Mouse (Mus musculus): ENCODE data around the gene Gk5. TPM values are rescaled to one million over a fixed set of nuclear protein-coding genes. Genes with fewer than 3 reads are reported as not detected.
A peak's percentile ranks its signal among the peaks of the same experiment; 100 is the strongest.

The Gk5 gene
- polyA plus RNA-seq, 1 experiment: 15.1 TPM

DNA sequence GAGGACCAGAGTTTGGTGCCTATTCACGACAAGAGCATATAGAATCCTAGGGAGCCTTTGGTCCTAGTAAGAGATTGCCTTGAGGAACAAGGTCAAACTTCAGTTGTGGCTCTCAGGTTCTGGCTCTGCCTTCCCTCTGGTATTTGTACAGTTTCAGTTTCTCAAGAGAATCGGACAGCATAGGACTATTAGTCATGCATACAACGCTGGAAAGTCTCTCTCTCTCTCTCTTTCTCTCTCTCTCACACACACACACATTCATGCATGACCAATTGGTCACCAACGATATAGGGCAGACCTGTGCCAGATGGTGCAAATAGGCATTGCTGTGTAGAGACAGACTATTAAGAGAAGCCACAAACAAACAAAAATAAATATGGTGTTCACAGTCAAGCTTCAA is 946 bp upstream of the Gk5 start:
- no peaks in the 10 kb centered on the region for H3K36me3 ChIP-seq (ENCODE audit: control insufficient read depth, insufficient read depth, low read length, poor library complexity, severe bottlenecking)
- no peaks in the 10 kb centered on the region for H3K4me1 ChIP-seq (ENCODE audit: control insufficient read depth, insufficient read depth, low read length)
- TF ChIP-seq POLR2A (IDR thresholded peaks at IDR 0.05; ENCODE audit: insufficient read depth, low read length) (no peak), CTCF (IDR thresholded peaks at IDR 0.05; ENCODE audit: low read depth, low read length) (no peak), EP300 (IDR thresholded peaks at IDR 0.05; ENCODE audit: insufficient read depth, low read depth, low read length) (no peak)
- no peaks in the 10 kb centered on the region for H3K9me3 ChIP-seq (replicated peaks; ENCODE audit: control insufficient read depth, insufficient read depth, low read length, poor library complexity, severe bottlenecking)
- H3K27ac ChIP-seq (ENCODE audit: insufficient read depth, low read length): no peak overlapping the region
- H3K4me3 ChIP-seq (ENCODE audit: low read depth, low read length): peak overlapping the region; percentile 27; the same call in 1 of the 2 replicates
- no peaks in the 10 kb centered on the region for H3K27me3 ChIP-seq (ENCODE audit: control insufficient read depth, insufficient read depth, low read length, poor library complexity, severe bottlenecking)
- H3K9ac ChIP-seq (ENCODE audit: low read depth, poor library complexity, severe bottlenecking): peak overlapping the region; percentile 63

DNA sequence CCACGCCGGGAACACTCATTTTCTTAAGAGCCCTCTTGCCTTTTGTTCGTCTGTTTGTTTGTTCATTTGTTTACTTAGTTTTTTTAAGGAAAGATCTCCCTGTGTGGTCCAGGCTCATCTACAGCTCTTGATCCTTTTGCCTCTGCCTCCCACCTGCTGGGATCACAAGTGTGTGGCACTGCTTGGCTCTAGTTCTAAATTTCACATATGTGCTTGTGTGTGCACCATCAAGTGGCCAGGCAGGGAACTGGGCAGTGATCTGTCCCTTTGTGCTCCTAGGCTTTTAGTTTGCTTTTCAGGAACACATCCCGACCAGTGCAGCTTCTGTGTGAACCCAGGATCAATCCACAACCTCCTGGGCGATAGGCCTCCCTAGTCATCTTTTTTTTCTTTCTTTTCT is 8.8 kb downstream of the Gk5 start:
- no peak overlapping the region for H3K27ac ChIP-seq (ENCODE audit: insufficient read depth, low read length)
- H3K4me3 ChIP-seq (ENCODE audit: low read depth, low read length): no peak overlapping the region
- H3K27me3 ChIP-seq (ENCODE audit: control insufficient read depth, insufficient read depth, low read length, poor library complexity, severe bottlenecking): no peaks in the 10 kb centered on the region
- H3K36me3 ChIP-seq (ENCODE audit: control insufficient read depth, insufficient read depth, low read length, poor library complexity, severe bottlenecking): no peaks in the 10 kb centered on the region
- no peaks in the 10 kb centered on the region for H3K9me3 ChIP-seq (replicated peaks; ENCODE audit: control insufficient read depth, insufficient read depth, low read length, poor library complexity, severe bottlenecking)
- H3K9ac ChIP-seq (ENCODE audit: low read depth, poor library complexity, severe bottlenecking): no peak overlapping the region
- no peak for TF ChIP-seq EP300 (IDR thresholded peaks at IDR 0.05; ENCODE audit: insufficient read depth, low read depth, low read length)
- no peak for TF ChIP-seq POLR2A (IDR thresholded peaks at IDR 0.05; ENCODE audit: insufficient read depth, low read length)
- peak; percentile 29 for TF ChIP-seq CTCF (IDR thresholded peaks at IDR 0.05; ENCODE audit: low read depth, low read length)
- H3K4me1 ChIP-seq (ENCODE audit: control insufficient read depth, insufficient read depth, low read length): no peaks in the 10 kb centered on the region

- no peaks in the 10 kb centered on the region for H3K27me3 ChIP-seq (ENCODE audit: control insufficient read depth, insufficient read depth, low read length, poor library complexity, severe bottlenecking)
- H3K4me3 ChIP-seq (ENCODE audit: low read depth, low read length): no peak overlapping the region
- H3K9me3 ChIP-seq (replicated peaks; ENCODE audit: control insufficient read depth, insufficient read depth, low read length, poor library complexity, severe bottlenecking): no peaks in the 10 kb centered on the region
- no peaks in the 10 kb centered on the region for H3K4me1 ChIP-seq (ENCODE audit: control insufficient read depth, insufficient read depth, low read length)
- no peak overlapping the region for H3K27ac ChIP-seq (ENCODE audit: insufficient read depth, low read length)
- TF ChIP-seq CTCF (IDR thresholded peaks at IDR 0.05; ENCODE audit: low read depth, low read length): no peak
- no peak for TF ChIP-seq EP300 (IDR thresholded peaks at IDR 0.05; ENCODE audit: insufficient read depth, low read depth, low read length)
- no peak for TF ChIP-seq POLR2A (IDR thresholded peaks at IDR 0.05; ENCODE audit: insufficient read depth, low read length)
- no peak overlapping the region for H3K9ac ChIP-seq (ENCODE audit: low read depth, poor library complexity, severe bottlenecking)
- H3K36me3 ChIP-seq (ENCODE audit: control insufficient read depth, insufficient read depth, low read length, poor library complexity, severe bottlenecking): no peaks in the 10 kb centered on the region
These were observed 13.9 kb downstream of the Gk5 start for GRCm38 (mm10) chr9:96132956-96133603.

- H3K9ac ChIP-seq (ENCODE audit: low read depth, poor library complexity, severe bottlenecking): no peak overlapping the region
- no peak overlapping the region for H3K4me3 ChIP-seq (ENCODE audit: low read depth, low read length)
- H3K36me3 ChIP-seq (ENCODE audit: control insufficient read depth, insufficient read depth, low read length, poor library complexity, severe bottlenecking): no peaks in the 10 kb centered on the region
- TF ChIP-seq CTCF (IDR thresholded peaks at IDR 0.05; ENCODE audit: low read depth, low read length) (no peak), EP300 (IDR thresholded peaks at IDR 0.05; ENCODE audit: insufficient read depth, low read depth, low read length) (no peak), POLR2A (IDR thresholded peaks at IDR 0.05; ENCODE audit: insufficient read depth, low read length) (no peak)
- H3K9me3 ChIP-seq (replicated peaks; ENCODE audit: control insufficient read depth, insufficient read depth, low read length, poor library complexity, severe bottlenecking): no peaks in the 10 kb centered on the region
- H3K27ac ChIP-seq (ENCODE audit: insufficient read depth, low read length): no peak overlapping the region
- H3K27me3 ChIP-seq (ENCODE audit: control insufficient read depth, insufficient read depth, low read length, poor library complexity, severe bottlenecking): no peaks in the 10 kb centered on the region
- H3K4me1 ChIP-seq (ENCODE audit: control insufficient read depth, insufficient read depth, low read length): peaks cover 2% of the 10 kb centered on the region
These were observed 15.3 kb downstream of the Gk5 start for GRCm38 (mm10) chr9:96134470-96134869.

DNA sequence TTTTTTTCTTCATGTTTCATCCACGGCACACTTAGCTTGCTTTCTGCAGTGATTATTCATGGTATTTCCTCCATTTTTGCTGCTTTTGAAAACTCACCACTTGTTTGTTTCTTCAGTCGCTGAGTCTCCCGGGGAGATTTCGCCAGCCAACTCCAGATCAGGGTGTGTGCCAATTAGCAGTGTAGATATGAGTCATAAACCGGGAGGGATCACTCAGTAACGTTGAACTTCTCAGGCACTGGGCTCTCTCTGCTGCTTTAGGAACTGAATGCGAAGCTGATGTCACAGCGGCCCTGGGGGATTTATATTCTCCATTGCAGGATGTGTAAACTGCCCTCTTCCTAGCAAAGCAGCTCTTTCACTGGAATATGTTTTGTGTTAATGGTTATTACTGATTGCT is 15.8 kb downstream of the Gk5 start:
- Histone ChIP-seq H3K9me3 (replicated peaks; ENCODE audit: control insufficient read depth, insufficient read depth, low read length, poor library complexity, severe bottlenecking) (no peaks in the 10 kb centered on the region), H3K9ac (ENCODE audit: low read depth, poor library complexity, severe bottlenecking) (no peak overlapping the region), H3K27me3 (ENCODE audit: control insufficient read depth, insufficient read depth, low read length, poor library complexity, severe bottlenecking) (no peaks in the 10 kb centered on the region), H3K36me3 (ENCODE audit: control insufficient read depth, insufficient read depth, low read length, poor library complexity, severe bottlenecking) (no peaks in the 10 kb centered on the region), H3K4me3 (ENCODE audit: low read depth, low read length) (no peak overlapping the region), H3K27ac (ENCODE audit: insufficient read depth, low read length) (no peak overlapping the region), H3K4me1 (ENCODE audit: control insufficient read depth, insufficient read depth, low read length) (peaks cover 2% of the 10 kb centered on the region)
- TF ChIP-seq POLR2A (IDR thresholded peaks at IDR 0.05; ENCODE audit: insufficient read depth, low read length) (no peak), EP300 (IDR thresholded peaks at IDR 0.05; ENCODE audit: insufficient read depth, low read depth, low read length) (no peak), CTCF (IDR thresholded peaks at IDR 0.05; ENCODE audit: low read depth, low read length) (no peak)

DNA sequence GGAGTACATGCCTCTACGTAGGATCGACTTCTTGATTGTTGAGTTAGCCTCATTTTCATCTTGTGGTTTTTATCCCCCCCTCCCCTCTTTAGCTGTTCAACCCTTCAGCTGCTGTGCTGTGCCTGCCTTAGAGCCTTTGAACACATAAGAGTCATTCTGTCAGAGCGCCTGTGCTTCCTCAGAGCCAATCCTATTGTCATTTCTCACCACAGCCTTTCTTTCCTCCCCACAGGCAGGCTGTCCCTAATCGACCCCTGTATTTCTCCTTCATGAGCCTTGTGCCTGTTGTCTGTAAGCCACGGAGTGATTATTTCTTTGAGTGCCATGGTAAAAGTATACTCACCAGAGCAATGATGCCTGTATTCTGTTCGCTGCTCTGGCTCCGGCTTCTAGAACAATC is 16.3 kb downstream of the Gk5 start:
- no peak for TF ChIP-seq CTCF (IDR thresholded peaks at IDR 0.05; ENCODE audit: low read depth, low read length)
- Histone ChIP-seq H3K27ac (ENCODE audit: insufficient read depth, low read length) (no peak overlapping the region), H3K9me3 (replicated peaks; ENCODE audit: control insufficient read depth, insufficient read depth, low read length, poor library complexity, severe bottlenecking) (no peaks in the 10 kb centered on the region), H3K9ac (ENCODE audit: low read depth, poor library complexity, severe bottlenecking) (no peak overlapping the region), H3K36me3 (ENCODE audit: control insufficient read depth, insufficient read depth, low read length, poor library complexity, severe bottlenecking) (no peaks in the 10 kb centered on the region), H3K4me1 (ENCODE audit: control insufficient read depth, insufficient read depth, low read length) (peaks cover 2% of the 10 kb centered on the region), H3K27me3 (ENCODE audit: control insufficient read depth, insufficient read depth, low read length, poor library complexity, severe bottlenecking) (no peaks in the 10 kb centered on the region), H3K4me3 (ENCODE audit: low read depth, low read length) (no peak overlapping the region)
